Mouse (Mus musculus) forebrain, embryonic 16.5 days (tissue): ENCODE results near the gene Gpx5. TPM values are rescaled to one million over a fixed set of nuclear protein-coding genes. Genes with fewer than 3 reads are reported as not detected.

Source experiments
- ATAC-seq: fragments of 200-750 bp; cut with Nextera tagmentation; 2 replicates; pipeline ENCODE4 v1.8.0; 2017; ENCODE audit warnings: mild to moderate bottlenecking, moderate library complexity
- H3K27ac ChIP-seq: fragments of 300-500 bp; sonication (generic); 2 replicates; pipeline ENCODE4 v1.5.1; 2014; ENCODE audit warnings: low read length, control low read depth
- H3K27me3 ChIP-seq: fragments of 300-500 bp; sonication (generic); replicated peaks from 2 replicates; pipeline ENCODE4 v1.6.1; 2014; ENCODE audit warnings: low read length; ENCODE audit not compliant: control insufficient read depth, insufficient read depth
- H3K36me3 ChIP-seq: fragments of 300-500 bp; sonication (generic); 2 replicates; pipeline ENCODE4 v1.6.1; 2014; ENCODE audit not compliant: control insufficient read depth, insufficient read depth
- H3K4me1 ChIP-seq: fragments of 300-500 bp; sonication (generic); replicated peaks from 2 replicates; pipeline ENCODE4 v1.6.1; 2014; ENCODE audit warnings: low read length; ENCODE audit not compliant: control insufficient read depth, insufficient read depth
- H3K4me2 ChIP-seq: fragments of 300-500 bp; sonication (generic); 2 replicates; pipeline ENCODE4 v1.6.1; 2014; ENCODE audit warnings: mild to moderate bottlenecking, low read length, control low read depth
- H3K4me3 ChIP-seq: fragments of 300-500 bp; sonication (generic); replicated peaks from 2 replicates; pipeline ENCODE4 v1.5.1; 2014; ENCODE audit warnings: mild to moderate bottlenecking, low read length, control low read depth
- H3K9ac ChIP-seq: fragments of 300-500 bp; sonication (generic); replicated peaks from 2 replicates; pipeline ENCODE4 v1.6.1; 2014; ENCODE audit warnings: low read depth, low read length, control low read depth
- H3K9me3 ChIP-seq: fragments of 300-500 bp; sonication (generic); 2 replicates; pipeline ENCODE4 v1.6.1; 2016; ENCODE audit warnings: low read length; ENCODE audit not compliant: control insufficient read depth
- WGBS: fragments of 180-500 bp; shearing (Covaris S2); extraction: QIAGEN DNeasy Blood & Tissue Kit; methylation state at CpG from one replicate; pipeline ENCODE4 v1.1.7; 2014; 5-methylcytosine and 5-hydroxymethylcytosine counted together
- polyA plus RNA-seq: library from polyadenylated mRNA; unstranded; fragments of >200 nt; fragmentation: Nextera tagmentation; extraction: Ambion mirVana; gene quantifications from 2 replicates; pipeline ENCODE4 v1.2.1, GENCODE M21; 2015

Gene Gpx5
- polyA plus RNA-seq, 1 experiment from 2014 or later, result not detected

GRCm38 (mm10) chr13:21275021-21275814, 17.3 kb downstream of the Gpx5 start:
- Histone ChIP-seq H3K27ac (peak overlapping the region; percentile 48; the same call in 1 of the 2 replicates), H3K4me2 (peak overlapping the region; percentile 67), H3K9me3 (no peaks in the 10 kb centered on the region), H3K4me1 (peaks cover 6% of the 10 kb centered on the region; the same call in 1 of the 2 replicates), H3K36me3 (no peaks in the 10 kb centered on the region), H3K27me3 (peaks cover 5% of the 10 kb centered on the region; the same call in 1 of the 2 replicates), H3K9ac (peak overlapping the region; percentile 67), H3K4me3 (peak overlapping the region; percentile 63)
- 0% methylated on average over 29 of the region's 29 CpGs for WGBS
- ATAC-seq, result peak; percentile 75

GRCm38 (mm10) chr13:21268262-21268661, 24.3 kb downstream of the Gpx5 start:
- Histone ChIP-seq H3K9ac (no peak overlapping the region), H3K9me3 (no peaks in the 10 kb centered on the region), H3K27me3 (peaks cover 6% of the 10 kb centered on the region), H3K36me3 (no peaks in the 10 kb centered on the region), H3K4me3 (no peak overlapping the region), H3K4me2 (0 out of 2 replicates have a peak overlapping the region, but pooled peaks have one; percentile 24), H3K4me1 (peaks cover 10% of the 10 kb centered on the region), H3K27ac (no peak overlapping the region)
- no peak for ATAC-seq
- 3% methylated on average over 1 of the region's 1 CpGs for WGBS

DNA sequence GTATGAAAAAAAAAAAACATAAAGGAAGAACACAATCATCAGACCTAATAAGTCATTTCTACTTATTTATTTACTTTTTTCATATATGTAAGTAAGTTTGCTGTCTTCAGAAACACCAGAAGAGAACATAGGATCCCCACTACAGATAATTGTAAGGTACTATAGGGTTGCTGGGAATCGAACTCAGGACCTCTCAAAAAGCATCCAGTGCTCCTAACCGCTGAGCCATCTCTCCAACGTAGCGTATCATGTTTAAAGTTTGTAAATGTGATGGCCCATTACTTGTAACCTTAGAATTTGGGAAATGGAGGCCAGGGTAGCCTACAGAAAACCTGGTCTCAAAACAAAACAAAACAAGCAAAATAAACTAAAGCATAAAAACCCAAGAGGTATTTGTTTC, 25.0 kb downstream of the Gpx5 start:
- Histone ChIP-seq H3K36me3 (no peaks in the 10 kb centered on the region), H3K4me1 (peaks cover 10% of the 10 kb centered on the region), H3K27ac (no peak overlapping the region), H3K9me3 (no peaks in the 10 kb centered on the region), H3K9ac (no peak overlapping the region), H3K4me2 (0 out of 2 replicates have a peak overlapping the region, but pooled peaks have one; percentile 24), H3K4me3 (no peak overlapping the region; the same call in 1 of the 2 replicates), H3K27me3 (peaks cover 3% of the 10 kb centered on the region)
- no peak for ATAC-seq
- WGBS, result 16% methylated on average over 4 of the region's 4 CpGs

DNA sequence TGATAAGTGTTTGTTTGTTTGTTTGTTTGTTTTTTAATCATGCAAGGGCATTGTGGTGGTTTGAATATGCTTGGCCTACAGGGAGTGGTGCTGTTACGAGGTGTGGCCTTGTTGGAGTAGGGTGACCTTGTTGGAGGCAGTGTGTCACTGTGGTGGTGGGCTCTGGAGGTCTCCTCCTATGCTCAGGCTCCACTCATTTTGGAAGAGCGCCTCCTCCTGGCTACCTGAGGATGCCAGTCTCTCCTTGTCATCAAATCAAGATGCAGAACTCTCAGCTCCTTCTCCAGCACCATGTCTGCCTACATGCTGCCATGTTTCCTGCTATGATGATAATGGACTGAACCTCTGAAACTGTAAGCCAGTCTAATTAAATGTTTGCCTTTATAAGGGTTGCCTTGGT, 26.8 kb downstream of the Gpx5 start:
- Histone ChIP-seq H3K4me1 (peaks cover 10% of the 10 kb centered on the region), H3K4me2 (no peak overlapping the region), H3K27me3 (peaks cover 3% of the 10 kb centered on the region), H3K9ac (no peak overlapping the region), H3K4me3 (no peak overlapping the region), H3K9me3 (no peaks in the 10 kb centered on the region), H3K27ac (no peak overlapping the region), H3K36me3 (no peaks in the 10 kb centered on the region)
- 59% methylated on average over 2 of the region's 2 CpGs for WGBS
- no peak for ATAC-seq

DNA sequence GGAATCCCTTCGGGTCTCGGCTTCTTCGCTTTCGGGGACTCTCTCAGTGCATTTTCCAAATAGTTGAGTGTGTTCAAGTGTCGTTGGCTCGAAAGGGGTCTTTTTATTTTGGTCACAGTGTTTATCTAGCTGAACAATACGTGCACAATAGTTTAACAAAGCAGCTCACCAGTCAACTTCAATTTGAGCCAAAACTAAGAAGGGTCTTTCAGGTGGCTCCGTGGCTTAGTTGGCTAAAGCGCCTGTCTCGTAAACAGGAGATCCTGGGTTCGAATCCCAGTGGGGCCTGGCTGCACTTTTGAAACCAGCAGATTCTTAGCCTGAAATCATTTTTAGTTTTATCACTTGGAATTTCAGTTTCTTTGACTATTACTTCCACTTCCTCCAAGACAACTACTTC, 28.2 kb downstream of the Gpx5 start:
- Histone ChIP-seq H3K36me3 (no peaks in the 10 kb centered on the region), H3K9me3 (no peaks in the 10 kb centered on the region), H3K4me1 (peaks cover 14% of the 10 kb centered on the region), H3K9ac (no peak overlapping the region), H3K27me3 (peaks cover 3% of the 10 kb centered on the region), H3K27ac (no peak overlapping the region), H3K4me2 (peak overlapping the region; percentile 47), H3K4me3 (peak overlapping the region; percentile 39)
- 2% methylated on average over 11 of the region's 11 CpGs for WGBS
- no peak for ATAC-seq

DNA sequence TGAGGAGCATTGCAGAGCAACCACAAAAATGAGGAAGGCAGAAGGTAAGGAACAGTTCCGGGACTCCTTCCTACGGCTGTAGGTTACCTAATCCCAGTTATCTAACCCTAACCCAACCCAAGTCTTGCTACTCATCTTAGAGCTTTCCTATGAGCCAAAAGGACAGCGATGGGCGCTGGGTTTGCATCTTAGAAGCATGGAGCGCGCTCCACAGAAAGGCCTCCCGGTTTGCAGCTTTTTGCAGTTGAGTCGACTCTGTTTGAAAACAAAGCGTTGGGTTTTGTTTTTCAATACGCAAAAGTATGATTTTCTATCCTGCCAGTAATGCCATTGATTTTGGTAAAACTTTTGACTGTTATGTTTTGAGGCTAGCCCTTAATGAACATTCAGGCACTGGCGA, 28.6 kb downstream of the Gpx5 start:
- Histone ChIP-seq H3K4me1 (peaks cover 14% of the 10 kb centered on the region), H3K9ac (no peak overlapping the region), H3K27ac (no peak overlapping the region), H3K27me3 (peaks cover 3% of the 10 kb centered on the region; the same call in 1 of the 2 replicates), H3K9me3 (no peaks in the 10 kb centered on the region), H3K36me3 (no peaks in the 10 kb centered on the region), H3K4me3 (peak overlapping the region; percentile 39), H3K4me2 (peak overlapping the region; percentile 47)
- WGBS, result 4% methylated on average over 11 of the region's 11 CpGs
- no peak for ATAC-seq

DNA sequence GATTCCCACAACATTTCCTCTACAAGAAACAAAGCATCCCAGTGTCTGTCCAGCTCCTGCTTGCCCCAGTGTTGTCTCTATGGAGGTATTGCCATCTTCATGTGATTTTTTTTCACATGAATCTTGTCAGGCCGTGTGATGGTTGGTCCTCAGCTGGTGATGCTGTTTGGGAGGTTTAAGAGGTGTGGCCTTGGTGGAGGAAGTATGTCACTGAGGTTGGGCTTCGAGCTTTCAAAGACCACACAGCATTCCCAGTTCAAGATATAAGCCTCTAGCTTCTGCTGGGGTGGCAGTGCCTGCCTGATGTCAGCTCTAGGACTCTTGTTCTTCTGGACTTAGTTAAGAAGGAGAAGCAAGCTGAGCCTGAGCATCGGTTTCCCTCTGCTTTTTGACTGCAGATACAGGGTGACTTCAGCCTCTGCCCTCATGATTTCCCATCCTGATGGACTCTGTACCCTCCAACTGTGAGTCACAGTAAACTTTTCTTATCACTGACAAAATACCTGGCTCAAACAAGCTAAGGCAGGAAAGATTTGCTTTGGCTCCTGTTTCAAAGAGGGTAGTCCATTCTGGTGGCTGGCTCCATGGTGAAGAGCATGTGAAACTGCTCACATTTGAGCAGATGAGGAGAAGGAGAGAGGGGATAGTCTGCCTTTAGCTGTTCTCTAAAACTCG, 29.6 kb downstream of the Gpx5 start:
- no peak overlapping the region for H3K9ac ChIP-seq
- H3K4me1 ChIP-seq, result peaks cover 14% of the 10 kb centered on the region
- ATAC-seq, result no peak
- H3K27ac ChIP-seq, result no peak overlapping the region
- H3K36me3 ChIP-seq, result no peaks in the 10 kb centered on the region
- H3K9me3 ChIP-seq, result no peaks in the 10 kb centered on the region
- no peak overlapping the region for H3K4me2 ChIP-seq
- H3K4me3 ChIP-seq, result no peak overlapping the region
- WGBS, result 77% methylated on average over 4 of the region's 4 CpGs
- 0 out of 2 replicates have a peak, but pooled peaks cover 3% of the 10 kb centered on the region for H3K27me3 ChIP-seq

DNA sequence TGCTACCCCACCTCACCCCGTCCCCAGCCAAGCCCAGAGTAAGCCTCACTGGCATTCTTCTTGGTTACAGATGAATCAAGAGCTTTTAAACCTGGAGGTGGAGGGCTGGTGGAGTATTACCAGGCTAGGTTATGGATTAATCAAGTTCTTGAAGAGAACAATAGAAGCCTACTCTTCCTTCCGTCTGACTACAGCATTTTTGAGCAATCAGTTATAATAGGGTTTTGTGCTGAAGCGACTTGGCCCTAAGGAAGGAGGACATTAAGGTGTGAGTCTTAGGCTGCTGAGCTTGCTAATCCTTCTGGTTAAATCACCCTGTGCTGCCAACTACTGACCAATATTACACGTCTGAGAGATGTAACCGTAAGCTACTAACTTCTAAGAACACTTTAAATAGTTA, 32.2 kb downstream of the Gpx5 start:
- peak overlapping the region; percentile 46 for H3K4me3 ChIP-seq
- no peak for ATAC-seq
- WGBS, result 10% methylated on average over 5 of the region's 5 CpGs
- peaks cover 12% of the 10 kb centered on the region for H3K4me1 ChIP-seq
- no peak overlapping the region for H3K27ac ChIP-seq
- H3K36me3 ChIP-seq, result no peaks in the 10 kb centered on the region
- peak overlapping the region; percentile 64 for H3K4me2 ChIP-seq
- 0 out of 2 replicates have a peak, but pooled peaks cover 6% of the 10 kb centered on the region for H3K27me3 ChIP-seq
- H3K9ac ChIP-seq, result peak overlapping the region; percentile 62
- H3K9me3 ChIP-seq, result no peaks in the 10 kb centered on the region

DNA sequence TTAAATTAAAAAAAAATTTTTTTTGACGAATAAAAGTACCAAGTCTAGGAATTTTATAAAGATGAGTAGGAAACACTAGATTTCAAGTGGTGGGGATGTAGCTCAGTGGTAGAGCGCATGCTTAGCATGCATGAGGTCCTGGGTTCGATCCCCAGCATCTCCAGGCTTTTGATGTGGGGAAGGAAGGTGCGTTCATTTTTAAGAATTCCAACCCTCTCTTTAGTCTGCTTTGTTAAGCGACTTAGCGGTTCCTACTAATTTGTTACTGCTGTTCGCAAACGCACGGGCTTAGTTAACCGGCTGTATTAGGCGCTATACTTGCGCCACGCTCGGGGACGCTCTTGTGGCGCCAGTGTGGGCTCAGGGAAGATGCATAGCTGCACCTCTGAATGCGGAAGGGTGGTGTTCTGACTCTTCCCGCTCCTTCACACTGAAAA, 32.8 kb downstream of the Gpx5 start:
- Histone ChIP-seq H3K4me1 (peaks cover 12% of the 10 kb centered on the region), H3K4me2 (peak overlapping the region; percentile 64), H3K36me3 (no peaks in the 10 kb centered on the region), H3K9me3 (no peaks in the 10 kb centered on the region), H3K9ac (peak overlapping the region; percentile 62), H3K27ac (peak overlapping the region; percentile 42; the same call in 1 of the 2 replicates), H3K4me3 (peak overlapping the region; percentile 46), H3K27me3 (peaks cover 10% of the 10 kb centered on the region; the same call in 1 of the 2 replicates)
- peak; percentile 95 for ATAC-seq
- under 1% methylated on average over 18 of the region's 18 CpGs for WGBS
